In the genomic region with DNA sequence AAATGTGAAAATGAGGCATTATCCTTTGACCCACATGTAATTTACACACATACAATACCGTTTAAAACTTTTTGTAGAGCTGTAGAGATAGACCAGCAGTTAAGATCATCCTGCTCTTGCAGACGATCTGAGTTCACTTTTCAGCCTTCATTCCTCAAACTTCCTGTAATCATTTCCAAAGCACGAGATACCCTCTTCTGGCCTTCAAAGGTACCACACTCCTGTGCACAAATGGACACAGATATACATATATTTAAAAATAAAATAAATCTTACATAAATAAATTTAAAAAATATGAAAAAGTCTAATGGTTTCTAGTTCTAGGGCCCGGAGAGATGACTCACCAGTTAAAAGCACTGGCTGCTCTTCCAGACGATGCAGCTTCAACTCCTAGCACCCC, we compare ENCODE assay signal across 15 mouse cellular contexts. TPM values are rescaled to one million over a fixed set of nuclear protein-coding genes. Genes with fewer than 3 reads are reported as not detected.
DNase-seq lines count a peak whose midpoint lies in the region; TF ChIP-seq lines count a peak whose summit lies in the region.
"Had no signal": no experiment of that assay in that cellular context is flagged by ENCODE, and none has a peak within 500 bp of the region (broad histone marks: within the 10 kb centered on the region; RNA-seq: fewer than 3 reads in every experiment).

No protein-coding gene starts in this region.

- intact Hi-C loops in heart, adult 2 months (cut with DNase I) = no loop called here
- intact Hi-C loops in heart, postnatal 10 days (cut with DNase I) = no loop called here

- no peaks in the 10 kb centered on the region for H3K79me2 ChIP-seq in heart, adult 2 months (replicated peaks; ENCODE audit: control insufficient read depth, insufficient read depth, low read length)

- no peak overlapping the region for H3K9ac ChIP-seq in heart, adult 2 months (ENCODE audit: low read depth, low read length)
- H3K9ac ChIP-seq: hindbrain, embryonic 15.5 days had no signal

- no peaks in the 10 kb centered on the region for H3K27me3 ChIP-seq in heart, adult 2 months (ENCODE audit: control insufficient read depth, insufficient read depth, low read length)
- H3K27me3 ChIP-seq: hindbrain, embryonic 15.5 days had no signal

- WGBS in heart, adult 2 months = 73% methylated on average over 5 of the region's 5 CpGs

- H3K36me3 ChIP-seq in heart, adult 2 months (ENCODE audit: control insufficient read depth, insufficient read depth, low read length) = peaks cover 2% of the 10 kb centered on the region

- TF ChIP-seq CTCF in heart, adult 2 months (IDR thresholded peaks at IDR 0.05) = peak; percentile 44

- H3K27ac ChIP-seq in heart, adult 2 months = no peak overlapping the region
- H3K27ac ChIP-seq: hindbrain, embryonic 15.5 days; macrophage had no signal

- DNase-seq in heart, adult 2 months = no peak
- no peak for DNase-seq in heart, postnatal 10 days
- peak; percentile 2 for DNase-seq in lung, postnatal 10 days
- DNase-seq in lung, adult 18-20 months = no peak
- DNase-seq in ZHBTc4 (ENCODE audit: low read depth, low spot score) = peak; percentile 24
- DNase-seq in retina, postnatal 1 day = peak; percentile 5
- DNase-seq in adrenal gland, adult 2 months = no peak
- DNase-seq in kidney, postnatal 14 days = no peak
- DNase-seq: cerebellum, adult 11-12 months; gastrocnemius, postnatal 36 days; layer of hippocampus, adult 9-11 months; thymus, adult 18-20 months had no signal

- no peak overlapping the region for H3K4me3 ChIP-seq in heart, adult 2 months
- H3K4me3 ChIP-seq: erythroblast, embryonic 14.5 days; hindbrain, embryonic 15.5 days had no signal

- H3K4me1 ChIP-seq in heart, adult 2 months (ENCODE audit: control insufficient read depth, insufficient read depth, low read length) = no peaks in the 10 kb centered on the region
- H3K4me1 ChIP-seq: hindbrain, embryonic 15.5 days had no signal

- TF ChIP-seq POLR2A in heart, adult 2 months (IDR thresholded peaks at IDR 0.05; ENCODE audit: insufficient read depth, low read depth, low read length) = no peak

- TF ChIP-seq EP300 in heart, adult 2 months (IDR thresholded peaks at IDR 0.05; ENCODE audit: insufficient read depth, low read depth, low read length) = no peak

RNA-seq across cellular contexts. Expression of a gene that starts 31.0 kb away (rescaled TPM):
- total RNA-seq in heart, adult 2 months (2021) = 10 to 100 TPM; 28.4 to 41.2 TPM
- polyA plus RNA-seq in heart, adult 2 months (2012; rRNA removed) = 3.7 and 5.9 TPM in 2 replicates
- 10 to 100 TPM; 40.3 to 46.0 TPM for total RNA-seq in heart, postnatal 10 days (2021)
- 100 to 1,000 TPM in 1 of 2 experiments, 10 to 100 TPM in 1; 80.0 to 117 TPM for total RNA-seq in adrenal gland, adult 2 months (2021)
- polyA plus RNA-seq in adrenal gland, adult 2 months (2012; rRNA removed) = 4.3 and 4.4 TPM in 2 replicates

RNA-seq across cellular contexts. Expression of a gene that starts 43.6 kb away (rescaled TPM):
- 10 to 100 TPM; 15.6 to 15.8 TPM for total RNA-seq in heart, adult 2 months (2021)
- 2.8 and 3.5 TPM in 2 replicates for polyA plus RNA-seq in heart, adult 2 months (2012; rRNA removed)
- 10 to 100 TPM; 20.7 to 20.8 TPM for total RNA-seq in heart, postnatal 10 days (2021)
- total RNA-seq in adrenal gland, adult 2 months (2021) = 10 to 100 TPM; 49.4 to 73.9 TPM
- 1.9 and 4.3 TPM in 2 replicates for polyA plus RNA-seq in adrenal gland, adult 2 months (2012; rRNA removed)

Comparison
In these comparisons a context has a peak if more than half of its experiments do, and no peak if none do; other contexts are left out.
1. DNase-seq: peak in lung, postnatal 10 days (single experiment), ZHBTc4 (single experiment) and retina, postnatal 1 day (single experiment); none in heart, adult 2 months (0 of 2), heart, postnatal 10 days (0 of 2), lung, adult 18-20 months (0 of 2), adrenal gland, adult 2 months (single experiment) and kidney, postnatal 14 days (single experiment).